Mouse (Mus musculus) urinary bladder, postnatal 10 days (tissue): ENCODE results near the gene Epha2.

Experiments
- DNase-seq: peaks from one replicate; pipeline ENCODE4 v3.0.0; 2022; ENCODE audit warnings: low spot score

Gene Epha2

DNA sequence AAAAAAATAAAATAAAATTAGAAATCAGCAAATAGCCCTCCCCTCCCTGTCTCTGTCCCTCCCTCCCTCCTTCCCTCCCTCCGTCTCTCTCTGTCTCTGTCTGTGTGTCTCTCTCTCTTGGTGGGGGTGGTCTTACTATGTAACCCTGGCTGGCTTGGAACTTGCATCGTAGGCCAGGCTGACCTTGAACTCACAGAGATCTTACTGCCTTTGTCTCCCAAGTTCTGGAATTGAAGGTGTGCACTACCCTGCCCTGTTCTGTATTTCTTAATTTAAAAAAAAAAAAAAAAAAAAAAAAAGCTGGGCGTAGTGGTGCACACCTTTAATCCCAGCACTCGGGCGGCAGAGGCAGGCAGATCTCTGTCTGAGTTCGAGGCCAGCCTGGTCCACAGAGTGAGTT lies 21.3 kb upstream of the Epha2 start:
- DNase-seq, result no peak

GRCm38 (mm10) chr4:141280471-141280870 lies 20.6 kb upstream of the Epha2 start:
- no peak for DNase-seq

DNA sequence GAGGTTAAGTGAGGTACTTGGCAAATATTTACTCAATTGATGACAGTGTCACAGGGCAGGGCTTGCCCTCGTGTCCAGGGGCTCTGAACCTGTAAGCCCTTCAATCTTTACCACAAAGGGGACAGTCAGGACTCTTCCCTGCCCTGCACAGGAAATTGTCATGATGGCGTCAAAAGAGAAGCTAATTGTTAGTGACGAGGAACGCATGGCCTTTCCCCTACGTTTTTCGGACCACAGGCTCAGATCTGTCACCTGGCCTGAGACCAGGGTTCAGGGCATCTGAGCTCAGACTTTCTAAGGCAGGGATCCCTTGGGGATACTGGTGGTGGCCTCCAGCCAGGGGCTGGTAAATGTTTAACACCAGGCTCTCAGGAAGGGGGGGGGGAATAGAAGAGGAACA lies 19.9 kb upstream of the Epha2 start:
- no peak for DNase-seq

DNA sequence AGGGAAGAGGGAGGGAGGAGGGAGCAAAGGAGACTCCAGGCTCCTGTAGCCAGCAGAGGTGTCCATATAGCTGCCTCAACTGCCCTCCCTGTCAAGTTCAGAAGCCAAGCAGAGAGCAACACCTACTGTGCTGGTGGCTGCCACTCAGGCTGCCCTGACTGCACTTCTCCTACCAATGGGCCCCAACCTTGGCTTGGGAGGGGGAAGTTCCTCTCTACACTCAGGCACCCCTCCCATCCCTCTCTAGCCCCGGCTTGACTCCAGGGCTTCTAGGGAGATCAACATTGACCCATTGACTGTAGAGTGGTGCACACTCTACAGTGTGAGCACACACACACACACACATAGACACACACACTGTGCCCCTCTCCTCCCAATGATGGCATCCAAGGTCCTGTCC lies 19.5 kb upstream of the Epha2 start:
- no peak for DNase-seq

GRCm38 (mm10) chr4:141282087-141282486 lies 19.0 kb upstream of the Epha2 start:
- no peak for DNase-seq

- DNase-seq, result no peak
These were observed 18.4 kb upstream of the Epha2 start for GRCm38 (mm10) chr4:141282623-141283022.

- DNase-seq, result no peak
These were observed 17.7 kb upstream of the Epha2 start for GRCm38 (mm10) chr4:141283176-141283878.

GRCm38 (mm10) chr4:141283879-141284411 lies 17.1 kb upstream of the Epha2 start:
- DNase-seq, result no peak

GRCm38 (mm10) chr4:141284486-141284885 lies 16.6 kb upstream of the Epha2 start:
- no peak for DNase-seq

- no peak for DNase-seq
These were observed 15.9 kb upstream of the Epha2 start for GRCm38 (mm10) chr4:141285128-141285527.

GRCm38 (mm10) chr4:141286860-141287517 lies 14.1 kb upstream of the Epha2 start:
- no peak for DNase-seq

DNA sequence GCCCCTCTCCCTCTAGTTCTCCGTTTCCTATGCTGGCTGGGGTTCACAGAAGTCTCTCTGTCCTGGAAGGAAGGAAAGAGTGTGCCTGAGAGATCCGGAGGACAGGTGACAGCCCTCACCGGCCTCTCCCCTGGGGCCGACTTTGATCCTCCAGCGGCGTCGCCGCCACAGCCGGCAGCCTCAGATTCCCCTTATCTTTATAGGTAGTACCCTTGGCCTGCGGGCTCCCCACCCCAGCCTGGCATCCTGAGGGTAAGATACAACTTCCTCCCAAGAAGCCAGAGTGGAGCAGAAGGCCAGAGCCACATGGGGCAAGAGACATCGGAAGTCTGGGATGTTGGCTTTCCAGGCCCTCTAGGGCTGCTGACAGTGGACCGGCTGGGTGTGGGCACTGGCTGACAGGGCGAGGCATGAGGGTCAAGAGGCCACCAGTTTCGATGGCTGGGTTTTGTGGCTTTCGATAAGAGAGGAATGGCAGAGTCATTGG lies 13.5 kb upstream of the Epha2 start:
- no peak for DNase-seq

DNA sequence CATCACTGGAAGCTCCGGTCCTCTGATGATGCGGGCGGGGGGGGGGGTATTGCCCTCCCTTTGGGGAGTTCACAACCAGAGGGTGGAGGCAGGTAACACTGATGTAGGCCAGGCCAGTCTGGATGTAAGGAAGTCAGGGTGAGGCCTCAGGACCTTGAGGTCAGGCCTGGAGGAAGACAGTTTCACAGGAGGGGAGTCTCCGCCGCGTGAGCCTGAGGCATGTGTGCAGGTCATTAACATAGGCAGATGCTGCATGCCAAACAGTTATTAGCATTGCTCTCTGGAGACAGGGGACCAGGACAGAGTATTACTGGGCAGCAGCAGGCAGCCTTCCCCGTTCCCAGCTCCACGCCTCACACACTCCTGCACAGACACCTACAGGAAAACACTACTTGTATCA lies 12.9 kb upstream of the Epha2 start:
- DNase-seq, result no peak

GRCm38 (mm10) chr4:141291571-141292375 lies 9.3 kb upstream of the Epha2 start:
- DNase-seq, result no peak

DNA sequence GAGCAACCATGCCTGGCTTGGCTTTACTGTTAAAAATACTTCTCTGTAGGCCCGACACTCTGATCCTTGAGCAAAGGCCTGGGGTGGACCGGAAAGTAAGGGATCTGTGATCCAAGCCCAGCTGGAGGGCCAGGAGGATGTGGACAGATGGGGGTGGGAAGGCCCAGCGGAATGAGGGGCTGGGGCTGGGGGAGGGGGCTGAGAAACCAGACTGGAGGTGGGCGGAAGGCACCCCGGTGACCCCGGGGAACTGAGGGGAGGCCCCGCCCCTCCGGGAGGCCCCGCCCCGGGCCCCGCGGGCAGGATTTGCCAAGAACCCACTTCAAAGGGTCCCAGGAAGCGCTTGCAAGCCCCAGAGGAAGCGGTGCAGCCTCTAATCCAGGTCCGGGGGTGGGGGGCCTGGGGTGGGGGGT lies 5.3 kb upstream of the Epha2 start:
- no peak for DNase-seq

GRCm38 (mm10) chr4:141297934-141298333 lies 3.1 kb upstream of the Epha2 start:
- no peak for DNase-seq

DNA sequence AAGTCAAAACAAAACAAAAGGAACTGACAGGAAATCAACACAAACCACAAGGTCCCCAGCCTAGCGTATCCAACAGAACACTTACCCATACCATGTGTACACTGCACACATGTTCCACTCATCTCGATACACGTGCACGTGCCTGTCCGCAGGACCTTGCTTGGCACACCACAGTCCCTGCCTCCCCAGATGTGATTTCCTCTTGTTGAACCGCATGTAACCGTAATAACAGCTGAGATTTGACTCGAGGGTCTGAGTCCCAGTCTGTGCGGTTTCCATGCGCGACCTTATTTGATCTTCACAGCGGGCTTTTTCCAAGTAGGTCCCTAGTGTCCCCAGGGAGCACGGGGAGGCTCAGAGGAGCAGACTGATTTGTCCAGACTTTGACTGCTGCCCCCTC lies 1.7 kb upstream of the Epha2 start:
- no peak for DNase-seq

GRCm38 (mm10) chr4:141300196-141300595 lies 844 bp upstream of the Epha2 start:
- no peak for DNase-seq

GRCm38 (mm10) chr4:141301591-141302427 lies 769 bp downstream of the Epha2 start:
- no peak for DNase-seq

GRCm38 (mm10) chr4:141302428-141303401 lies 1.7 kb downstream of the Epha2 start:
- no peak for DNase-seq
